Mouse (Mus musculus) hindbrain, embryonic 11.5 days (tissue): ENCODE measurements around the gene Rab37. TPM values are rescaled to one million over a fixed set of nuclear protein-coding genes. Genes with fewer than 3 reads are reported as not detected.

Experiments used
- ATAC-seq: fragments of 200-750 bp; cut with Nextera tagmentation; 2 replicates; pipeline ENCODE4 v1.8.0; 2017; ENCODE audit warnings: mild to moderate bottlenecking, moderate TSS enrichment, moderate library complexity; ENCODE audit not compliant: low FRiP score
- DNase-seq: peaks from one replicate; pipeline ENCODE4 v3.0.0-alpha.2; 2015; ENCODE audit warnings: low spot score
- H3K27ac ChIP-seq: fragments of 300-500 bp; sonication (generic); 2 replicates; pipeline ENCODE4 v1.5.1; 2014; ENCODE audit warnings: mild to moderate bottlenecking, low read depth, low read length
- H3K27me3 ChIP-seq: fragments of 300-500 bp; sonication (generic); 2 replicates; pipeline ENCODE4 v1.6.1; 2014; ENCODE audit warnings: mild to moderate bottlenecking, low read length, moderate library complexity, mixed read lengths; ENCODE audit not compliant: control insufficient read depth, insufficient read depth
- H3K36me3 ChIP-seq: fragments of 300-500 bp; sonication (generic); 2 replicates; pipeline ENCODE4 v1.6.1; 2014; ENCODE audit warnings: mild to moderate bottlenecking, low read length, moderate library complexity, mixed read lengths; ENCODE audit not compliant: control insufficient read depth, insufficient read depth
- H3K4me1 ChIP-seq: fragments of 300-500 bp; sonication (generic); replicated peaks from 2 replicates; pipeline ENCODE4 v1.6.1; 2014; ENCODE audit warnings: low read length, mixed read lengths; ENCODE audit not compliant: control insufficient read depth, insufficient read depth
- H3K4me2 ChIP-seq: fragments of 300-500 bp; sonication (generic); replicated peaks from 2 replicates; pipeline ENCODE4 v1.6.1; 2014; ENCODE audit warnings: mild to moderate bottlenecking, low read depth, low read length
- H3K4me3 ChIP-seq: fragments of 300-500 bp; sonication (generic); 2 replicates; pipeline ENCODE4 v1.5.1; 2014; ENCODE audit warnings: low read depth, low read length
- H3K9ac ChIP-seq: fragments of 300-500 bp; sonication (generic); 2 replicates; pipeline ENCODE4 v1.6.1; 2014; ENCODE audit warnings: low read depth, low read length
- H3K9me3 ChIP-seq: fragments of 300-500 bp; sonication (generic); 2 replicates; pipeline ENCODE4 v1.6.1; 2016; ENCODE audit warnings: low read length; ENCODE audit not compliant: control insufficient read depth
- WGBS: fragments of 180-500 bp; shearing (Covaris S2); extraction: QIAGEN DNeasy Blood & Tissue Kit; methylation state at CpG from one replicate; pipeline ENCODE4 v1.1.7; 2014; 5-methylcytosine and 5-hydroxymethylcytosine counted together
- polyA plus RNA-seq: library from polyadenylated mRNA; unstranded; fragments of >200 nt; fragmentation: Nextera tagmentation; extraction: Ambion mirVana; gene quantifications from 2 replicates; pipeline ENCODE4 v1.2.1, GENCODE M21; 2014

The Rab37 gene
- polyA plus RNA-seq, 1 experiment from 2014 or later: 0.42 TPM

- Histone ChIP-seq H3K9ac (no peak within 1 kb of the TSS), H3K36me3 (no peaks in the 10 kb centered on the region), H3K4me2 (no peak within 1 kb of the TSS), H3K4me3 (no peak within 1 kb of the TSS), H3K4me1 (no peaks in the 10 kb centered on the region), H3K27me3 (no peaks in the 10 kb centered on the region), H3K27ac (no peak within 1 kb of the TSS), H3K9me3 (no peaks in the 10 kb centered on the region)
- no peak for DNase-seq
- WGBS: 85% methylated on average over 8 of the region's 8 CpGs
- ATAC-seq: no peak
Observed at GRCm38 (mm10) chr11:115133800-115134199, 42.6 kb downstream of the Rab37 start, which contains the start of gene Cd300lf. TSS of gene Cd300lf (minus strand) at chr11:115133992.

- Histone ChIP-seq H3K4me1 (no peaks in the 10 kb centered on the region), H3K27me3 (no peaks in the 10 kb centered on the region), H3K36me3 (no peaks in the 10 kb centered on the region), H3K27ac (no peak overlapping the region), H3K9me3 (no peaks in the 10 kb centered on the region), H3K4me3 (no peak overlapping the region), H3K4me2 (no peak overlapping the region), H3K9ac (no peak overlapping the region)
- no peak for ATAC-seq
- WGBS: 82% methylated on average over 5 of the region's 5 CpGs
- no peak for DNase-seq
Observed at GRCm38 (mm10) chr11:115138597-115139262, 47.5 kb downstream of the Rab37 start.

GRCm38 (mm10) chr11:115141970-115142369 is 50.7 kb downstream of the Rab37 start:
- ATAC-seq (no peak), DNase-seq (no peak)
- H3K36me3 ChIP-seq: no peaks in the 10 kb centered on the region
- no peaks in the 10 kb centered on the region for H3K9me3 ChIP-seq
- H3K27ac ChIP-seq: no peak overlapping the region
- H3K4me3 ChIP-seq: no peak overlapping the region
- no peaks in the 10 kb centered on the region for H3K4me1 ChIP-seq
- H3K9ac ChIP-seq: no peak overlapping the region
- no peaks in the 10 kb centered on the region for H3K27me3 ChIP-seq
- whole genome bisulfite sequencing: 86% methylated on average over 2 of the region's 2 CpGs
- no peak overlapping the region for H3K4me2 ChIP-seq

- 86% methylated on average over 4 of the region's 4 CpGs for whole genome bisulfite sequencing
- DNase-seq: no peak
- Histone ChIP-seq H3K9ac (no peak overlapping the region), H3K9me3 (no peaks in the 10 kb centered on the region), H3K27me3 (peaks cover under 1% of the 10 kb centered on the region; the same call in 1 of the 2 replicates), H3K4me1 (no peaks in the 10 kb centered on the region), H3K36me3 (no peaks in the 10 kb centered on the region), H3K4me2 (no peak overlapping the region), H3K27ac (no peak overlapping the region), H3K4me3 (no peak overlapping the region)
- ATAC-seq: no peak
Observed at GRCm38 (mm10) chr11:115147813-115148212, 56.6 kb downstream of the Rab37 start.

GRCm38 (mm10) chr11:115150741-115151254 is 59.6 kb downstream of the Rab37 start:
- DNase-seq (no peak), ATAC-seq (no peak)
- H3K9ac ChIP-seq: no peak overlapping the region
- H3K4me1 ChIP-seq: no peaks in the 10 kb centered on the region
- no peak overlapping the region for H3K4me3 ChIP-seq
- H3K4me2 ChIP-seq: no peak overlapping the region
- H3K27me3 ChIP-seq: peaks cover 20% of the 10 kb centered on the region
- no peak overlapping the region for H3K27ac ChIP-seq
- H3K36me3 ChIP-seq: no peaks in the 10 kb centered on the region
- H3K9me3 ChIP-seq: no peaks in the 10 kb centered on the region
- 82% methylated on average over 6 of the region's 6 CpGs for WGBS

DNA sequence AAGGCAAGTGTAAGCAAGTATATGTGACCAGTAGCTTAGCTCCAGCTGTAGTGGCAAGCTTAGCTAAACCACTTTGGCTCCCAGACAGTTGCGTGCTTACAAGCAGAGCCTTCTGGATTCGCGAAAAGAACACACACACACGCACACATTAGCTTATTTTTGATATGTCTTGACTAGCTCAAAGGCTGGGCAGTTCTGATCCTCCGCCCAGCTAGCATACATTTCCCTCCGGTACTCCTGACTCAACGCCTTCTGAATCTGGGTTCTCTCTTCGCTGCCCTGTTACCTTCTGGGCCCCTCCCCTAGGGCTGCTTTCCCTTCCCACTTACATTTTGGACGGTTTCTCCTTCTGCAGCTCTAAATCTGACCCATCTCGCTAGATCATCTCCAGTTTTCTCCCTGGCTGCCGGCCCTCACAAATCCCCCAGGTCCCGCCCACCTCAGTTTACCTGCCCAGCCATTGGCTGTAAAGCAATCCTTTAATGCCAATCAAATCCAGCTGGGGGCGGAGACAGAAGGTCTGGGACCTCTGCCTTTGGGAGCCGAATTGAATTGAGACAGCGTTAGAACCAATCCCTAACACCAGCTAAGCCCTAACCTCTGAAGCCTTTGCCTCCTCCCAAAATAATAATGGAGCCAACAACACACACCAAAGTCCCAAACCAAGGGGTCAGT is 60.7 kb downstream of the Rab37 start:
- Histone ChIP-seq H3K4me1 (no peaks in the 10 kb centered on the region), H3K4me3 (peak overlapping the region; percentile 26), H3K9me3 (no peaks in the 10 kb centered on the region), H3K36me3 (no peaks in the 10 kb centered on the region), H3K9ac (peak overlapping the region; percentile 47; the same call in 1 of the 2 replicates), H3K4me2 (peak overlapping the region; percentile 39), H3K27ac (no peak overlapping the region), H3K27me3 (peaks cover 22% of the 10 kb centered on the region)
- ATAC-seq (peak; percentile 70; the same call in 1 of the 2 replicates), DNase-seq (peak; percentile 91)
- WGBS: 8% methylated on average over 15 of the region's 15 CpGs

DNA sequence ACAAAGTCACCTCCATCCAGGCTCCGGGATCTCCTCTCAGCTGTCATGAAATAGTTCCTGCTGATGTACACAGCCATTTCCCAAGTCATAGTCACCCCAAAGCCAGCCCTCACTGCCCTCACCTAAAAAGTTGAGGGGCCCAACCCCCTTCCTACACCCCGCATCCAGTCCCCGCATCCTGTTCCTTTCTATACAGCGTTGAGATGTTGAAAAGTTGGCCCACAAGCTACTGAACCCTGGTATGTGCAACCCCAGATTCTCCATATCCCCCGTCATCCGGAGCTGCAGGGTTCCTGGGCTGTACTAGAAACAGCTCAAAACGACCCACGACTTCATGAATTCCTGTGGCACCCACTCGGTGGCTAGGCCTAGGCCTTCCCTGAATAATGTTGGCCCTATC is 61.9 kb downstream of the Rab37 start:
- H3K4me2 ChIP-seq: no peak overlapping the region
- H3K4me1 ChIP-seq: no peaks in the 10 kb centered on the region
- H3K4me3 ChIP-seq: no peak overlapping the region
- no peak for ATAC-seq
- H3K36me3 ChIP-seq: no peaks in the 10 kb centered on the region
- no peaks in the 10 kb centered on the region for H3K9me3 ChIP-seq
- H3K27ac ChIP-seq: no peak overlapping the region
- 74% methylated on average over 9 of the region's 9 CpGs for WGBS
- no peak overlapping the region for H3K9ac ChIP-seq
- DNase-seq: no peak
- H3K27me3 ChIP-seq: peaks cover 22% of the 10 kb centered on the region

GRCm38 (mm10) chr11:115153699-115154292 is 62.6 kb downstream of the Rab37 start:
- ATAC-seq (peak; percentile 63), DNase-seq (peak; percentile 76)
- Histone ChIP-seq H3K27me3 (peaks cover 22% of the 10 kb centered on the region), H3K9ac (no peak overlapping the region), H3K4me2 (peak overlapping the region; percentile 27), H3K36me3 (no peaks in the 10 kb centered on the region), H3K4me3 (peak overlapping the region; percentile 22; the same call in 1 of the 2 replicates), H3K27ac (no peak overlapping the region), H3K9me3 (no peaks in the 10 kb centered on the region), H3K4me1 (no peaks in the 10 kb centered on the region)
- under 1% methylated on average over 32 of the region's 35 CpGs for WGBS
